Mouse (Mus musculus): ENCODE results near the gene H2afb1. TPM values are rescaled to one million over a fixed set of nuclear protein-coding genes. Genes with fewer than 3 reads are reported as not detected.
"Not testable (repeated sequence)": the region's sequence is repeated elsewhere in the genome, so short reads cannot be mapped to it uniquely, and the experiment has no call there.

H2afb1 gene
- total RNA-seq (2021) = not detected
- long read RNA-seq, experiment 1 = 0 reads
- long read RNA-seq, experiment 2 = 0 reads

DNA sequence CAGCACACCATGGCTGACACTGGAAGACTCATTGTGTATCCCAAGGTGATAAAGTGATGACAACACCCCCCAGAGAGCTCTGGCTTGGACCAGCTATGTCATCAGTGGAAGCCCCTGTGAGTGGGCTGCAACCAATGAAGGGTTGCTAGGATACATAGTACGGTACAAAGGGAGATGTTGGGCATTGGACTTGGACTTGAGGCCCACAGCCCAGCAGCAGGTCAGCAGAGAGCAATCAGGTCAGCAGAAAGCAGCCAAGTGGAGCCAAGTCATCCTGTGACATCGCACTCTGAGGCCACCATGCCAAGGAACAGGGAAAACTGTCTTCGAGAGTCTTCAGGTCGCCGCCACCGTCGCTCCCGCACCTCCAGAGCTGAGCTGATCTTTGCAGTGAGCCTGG is at the start of gene H2afb1:
Gene H2afb1, plus strand, starts transcription at position 301 of the 400 bp plus-strand sequence.
- DNase-seq (ENCODE audit: low spot score in 2 of 2); intact Hi-C loops (cut with DNase I): not testable (repeated sequence)

GRCm38 (mm10) chrX:117036085-117036484 is 21.5 kb downstream of the H2afb1 start:
- intact Hi-C loops (cut with DNase I) = no loop called here
- peak in 1 of 2 experiments; percentile 4 for DNase-seq (ENCODE audit: low spot score in 2 of 2)

Data from left cerebral cortex, postnatal 14 days (tissue).